12 mouse cellular contexts compared by ENCODE assay signal in the genomic region with DNA sequence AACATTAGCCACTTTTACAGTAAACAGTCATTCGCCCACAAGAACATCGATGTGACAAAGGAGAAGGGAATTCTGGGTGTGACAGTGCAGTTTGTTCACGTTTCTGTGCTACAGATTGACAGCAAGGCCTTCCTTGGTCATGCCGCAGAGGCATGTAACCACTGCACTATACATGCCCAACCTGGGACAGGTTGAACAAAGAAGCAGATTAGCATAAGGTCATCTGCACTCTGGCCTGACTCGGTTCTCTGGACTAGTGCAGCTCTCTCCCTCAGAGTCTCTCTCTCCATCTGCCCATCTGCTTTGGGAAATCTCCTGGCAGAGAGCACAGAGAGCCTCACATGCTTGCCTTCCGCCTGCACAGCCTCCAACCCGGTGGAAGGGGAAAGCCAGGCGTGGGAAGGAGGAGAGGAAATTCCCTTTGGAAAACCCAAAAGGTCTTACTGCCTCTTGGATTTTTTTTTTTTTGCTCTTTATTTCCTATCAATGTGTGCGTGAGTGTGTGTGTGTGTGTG. TPM values are rescaled to one million over a fixed set of nuclear protein-coding genes. Genes with fewer than 3 reads are reported as not detected.
DNase-seq lines count a peak whose midpoint lies in the region; ATAC-seq lines count a peak whose summit lies in the region.
"Had no signal": no experiment of that assay in that cellular context is flagged by ENCODE, and none has a peak within 500 bp of the region (broad histone marks: within the 10 kb centered on the region; RNA-seq: fewer than 3 reads in every experiment).

No protein-coding gene starts in this region.

- ATAC-seq in erythroid progenitor cell, adult 5-6 weeks (replicated peaks; ENCODE audit: low FRiP score, poor library complexity, severe bottlenecking), result no peak

- DNase-seq in gastrocnemius, adult 18-20 months (ENCODE audit: low spot score), result peak; percentile 11
- no peak for DNase-seq in gastrocnemius, postnatal 4 days (ENCODE audit: low spot score in 2 of 2)
- DNase-seq in right cerebral cortex, postnatal 14 days, result peak; percentile 7
- no peak for DNase-seq in right cerebral cortex, postnatal 36 days (ENCODE audit: low spot score in 2 of 2)
- peak; percentile 17 for DNase-seq in gastrocnemius, postnatal 10 days
- no peak for DNase-seq in B cell, adult 2 months
- no peak for DNase-seq in thymus, postnatal 14 days
- DNase-seq: kidney, postnatal 10 days; liver; spleen, adult 18-20 months had no signal

RNA-seq across cellular contexts. Expression of gene Tnfaip6, which starts 24.4 kb away (rescaled TPM):
- total RNA-seq in gastrocnemius, adult 18-20 months (2021), result 1 to 10 TPM in 1 of 2 experiments, under 1 TPM in 1; 0.48 to 1.5 TPM
- total RNA-seq in gastrocnemius, postnatal 4 days (2021), result 10 to 100 TPM; 14.2 to 15.1 TPM
- 1 to 10 TPM; 4.5 to 5.2 TPM for total RNA-seq in gastrocnemius, postnatal 10 days (2021)
- total RNA-seq in erythroid progenitor cell, adult 5-6 weeks (2015; ENCODE audit: low replicate concordance), result not detected in 2 replicates
- not detected in 2 replicates for total RNA-seq in erythroid progenitor cell, adult 5-6 weeks (2017; ENCODE audit: low replicate concordance)
- total RNA-seq: G1E had no signal

RNA-seq across cellular contexts. Expression of gene Nmi, which starts 40.1 kb away (rescaled TPM):
- 1 to 10 TPM; 2.4 to 3.1 TPM for total RNA-seq in gastrocnemius, adult 18-20 months (2021)
- 1 to 10 TPM; 6.4 to 7.5 TPM for total RNA-seq in gastrocnemius, postnatal 4 days (2021)
- 1 to 10 TPM; 4.9 to 5.9 TPM for total RNA-seq in gastrocnemius, postnatal 10 days (2021)
- 7.9 and 23.5 TPM in 2 replicates for total RNA-seq in erythroid progenitor cell, adult 5-6 weeks (2015; ENCODE audit: low replicate concordance)
- total RNA-seq in erythroid progenitor cell, adult 5-6 weeks (2017; ENCODE audit: low replicate concordance), result 20.0 and 20.3 TPM in 2 replicates

RNA-seq across cellular contexts. Expression of gene Rif1, which starts 59.3 kb away (rescaled TPM):
- total RNA-seq in gastrocnemius, adult 18-20 months (2021), result 10 to 100 TPM; 11.1 to 11.8 TPM
- total RNA-seq in gastrocnemius, postnatal 4 days (2021), result 10 to 100 TPM; 18.5 to 26.6 TPM
- total RNA-seq in gastrocnemius, postnatal 10 days (2021), result 10 to 100 TPM in 1 of 2 experiments, 1 to 10 TPM in 1; 9.8 to 15.4 TPM
- 76.7 and 82.9 TPM in 2 replicates for total RNA-seq in erythroid progenitor cell, adult 5-6 weeks (2015; ENCODE audit: low replicate concordance)
- total RNA-seq in erythroid progenitor cell, adult 5-6 weeks (2017; ENCODE audit: low replicate concordance), result 79.9 and 133 TPM in 2 replicates

Comparison
In these comparisons a context has a peak if more than half of its experiments do, and no peak if none do; other contexts are left out.
1. DNase-seq: peak in gastrocnemius, adult 18-20 months (single experiment), right cerebral cortex, postnatal 14 days (single experiment) and gastrocnemius, postnatal 10 days (single experiment); none in gastrocnemius, postnatal 4 days (0 of 2), right cerebral cortex, postnatal 36 days (0 of 2), B cell, adult 2 months (0 of 2) and thymus, postnatal 14 days (single experiment).